Mouse (Mus musculus) stomach, postnatal 0 days (tissue): Measurements from ENCODE around the gene Paip2b. TPM values are rescaled to one million over a fixed set of nuclear protein-coding genes. Genes with fewer than 3 reads are reported as not detected.
A peak's percentile ranks its signal among the peaks of the same experiment; 100 is the strongest.
"Not testable (repeated sequence)": the region's sequence is repeated elsewhere in the genome, so short reads cannot be mapped to it uniquely, and the experiment has no call there.

Experiments used
- ATAC-seq: fragments of 200-750 bp; cut with Nextera tagmentation; 2 replicates; pipeline ENCODE4 v1.8.0; 2017; ENCODE audit not compliant: low FRiP score, low TSS enrichment
- DNase-seq: peaks from one replicate; pipeline ENCODE4 v3.0.0-alpha.2; 2016; ENCODE audit warnings: low spot score
- H3K27ac ChIP-seq: fragments of 300-500 bp; sonication (generic); replicated peaks from 2 replicates; pipeline ENCODE4 v1.5.1; 2014; ENCODE audit warnings: mild to moderate bottlenecking, control low read depth
- H3K27me3 ChIP-seq: fragments of 300-500 bp; sonication (generic); 2 replicates; pipeline ENCODE4 v1.6.1; 2014; ENCODE audit warnings: low read length; ENCODE audit not compliant: control insufficient read depth, insufficient read depth
- H3K36me3 ChIP-seq: fragments of 300-500 bp; sonication (generic); 2 replicates; pipeline ENCODE4 v1.6.1; 2014; ENCODE audit warnings: low read length, mixed read lengths; ENCODE audit not compliant: control insufficient read depth, insufficient read depth
- H3K4me1 ChIP-seq: fragments of 300-500 bp; sonication (generic); replicated peaks from 2 replicates; pipeline ENCODE4 v1.6.1; 2014; ENCODE audit warnings: antibody characterized with exemption; ENCODE audit not compliant: control insufficient read depth, insufficient read depth
- H3K4me2 ChIP-seq: fragments of 300-500 bp; sonication (generic); replicated peaks from 2 replicates; pipeline ENCODE4 v1.6.1; 2014; ENCODE audit warnings: low read depth, mild to moderate bottlenecking, control low read depth, moderate library complexity
- H3K4me3 ChIP-seq: fragments of 300-500 bp; sonication (generic); 2 replicates; pipeline ENCODE4 v1.5.1; 2014; ENCODE audit warnings: low read depth, low read length, control low read depth
- H3K9ac ChIP-seq: fragments of 300-500 bp; sonication (generic); 2 replicates; pipeline ENCODE4 v1.6.1; 2014; ENCODE audit warnings: mild to moderate bottlenecking, low read length, control low read depth, mixed read lengths
- H3K9me3 ChIP-seq: fragments of 300-500 bp; sonication (generic); 2 replicates; pipeline ENCODE4 v1.6.1; 2016; ENCODE audit warnings: low read length; ENCODE audit not compliant: control insufficient read depth
- CTCF ChIP-seq: IDR thresholded peaks from 2 replicates; pipeline ENCODE4 v1.5.1; 2016; ENCODE audit warnings: antibody characterized with exemption, low read depth, mild to moderate bottlenecking, moderate library complexity
- EP300 ChIP-seq: optimal IDR thresholded peaks from 2 replicates; pipeline ENCODE3; 2016; ENCODE audit warnings: antibody characterized with exemption
- WGBS: fragments of 180-500 bp; shearing (Covaris S2); extraction: QIAGEN DNeasy Blood & Tissue Kit; methylation state at CpG from one replicate; pipeline ENCODE4 v1.1.7; 2014; 5-methylcytosine and 5-hydroxymethylcytosine counted together
- polyA plus RNA-seq: library from polyadenylated mRNA; unstranded; fragments of >200 nt; fragmentation: Nextera tagmentation; extraction: Ambion mirVana; gene quantifications from 2 replicates; pipeline ENCODE4 v1.2.1, GENCODE M21; 2015

Gene Paip2b
- polyA plus RNA-seq, 1 experiment from 2014 or later, result 9.1 TPM

GRCm38 (mm10) chr6:83795492-83795900, 36.0 kb downstream of the Paip2b start:
- no peaks in the 10 kb centered on the region for H3K9me3 ChIP-seq
- peak overlapping the region; percentile 75 for H3K9ac ChIP-seq
- 3% methylated on average over 13 of the region's 13 CpGs for WGBS
- 0 out of 2 replicates have a peak, but pooled peaks cover 4% of the 10 kb centered on the region for H3K4me1 ChIP-seq
- peaks cover 7% of the 10 kb centered on the region; the same call in 1 of the 2 replicates for H3K36me3 ChIP-seq
- TF ChIP-seq CTCF (no peak), EP300 (no peak)
- ATAC-seq (peak; percentile 28), DNase-seq (peak; percentile 67)
- peak overlapping the region; percentile 84 for H3K4me2 ChIP-seq
- H3K27me3 ChIP-seq, result no peaks in the 10 kb centered on the region
- peak overlapping the region; percentile 96 for H3K27ac ChIP-seq
- peak overlapping the region; percentile 80 for H3K4me3 ChIP-seq

- ATAC-seq, result peak; percentile 95
- Histone ChIP-seq H3K36me3 (peaks cover 6% of the 10 kb centered on the region; the same call in 1 of the 2 replicates), H3K9ac (peak within 1 kb of the TSS; percentile 75), H3K4me1 (0 out of 2 replicates have a peak, but pooled peaks cover 4% of the 10 kb centered on the region), H3K4me2 (peak within 1 kb of the TSS; percentile 84), H3K9me3 (no peaks in the 10 kb centered on the region), H3K27ac (peak within 1 kb of the TSS; percentile 96), H3K4me3 (peak within 1 kb of the TSS; percentile 80), H3K27me3 (no peaks in the 10 kb centered on the region)
- TF ChIP-seq EP300 (no peak), CTCF (no peak; the same call in 1 of the 2 replicates)
- DNase-seq, result peak; percentile 96
- under 1% methylated on average over 40 of the region's 43 CpGs for WGBS
Observed at GRCm38 (mm10) chr6:83794760-83795296, 36.7 kb downstream of the Paip2b start, which contains the start of gene Nagk. TSS of gene Nagk (plus strand) at chr6:83794982.

- DNase-seq (no peak), ATAC-seq (no peak)
- H3K9me3 ChIP-seq, result no peaks in the 10 kb centered on the region
- H3K4me3 ChIP-seq, result no peak overlapping the region
- H3K27ac ChIP-seq, result no peak overlapping the region
- 0 out of 2 replicates have a peak, but pooled peaks cover 4% of the 10 kb centered on the region for H3K4me1 ChIP-seq
- no peaks in the 10 kb centered on the region for H3K36me3 ChIP-seq
- no peak overlapping the region for H3K4me2 ChIP-seq
- 53% methylated on average over 4 of the region's 4 CpGs for WGBS
- H3K9ac ChIP-seq, result no peak overlapping the region
- H3K27me3 ChIP-seq, result no peaks in the 10 kb centered on the region
- no peak for TF ChIP-seq CTCF
- no peak for TF ChIP-seq EP300
Observed at GRCm38 (mm10) chr6:83791251-83791890, 40.2 kb downstream of the Paip2b start.

- not testable (repeated sequence) for H3K9me3 ChIP-seq, H3K9ac ChIP-seq, ATAC-seq, H3K4me1 ChIP-seq, H3K27me3 ChIP-seq, H3K27ac ChIP-seq, H3K36me3 ChIP-seq, H3K4me2 ChIP-seq, DNase-seq, H3K4me3 ChIP-seq
- WGBS, result 77% methylated on average over 5 of the region's 5 CpGs
Observed at GRCm38 (mm10) chr6:83790533-83790932, 41.0 kb downstream of the Paip2b start.

- H3K4me3 ChIP-seq, result no peak overlapping the region
- no peak overlapping the region for H3K4me2 ChIP-seq
- H3K27me3 ChIP-seq, result no peaks in the 10 kb centered on the region
- no peak for DNase-seq
- TF ChIP-seq EP300 (no peak), CTCF (no peak)
- ATAC-seq, result no peak
- 73% methylated on average over 7 of the region's 7 CpGs for WGBS
- no peak overlapping the region for H3K27ac ChIP-seq
- no peaks in the 10 kb centered on the region for H3K4me1 ChIP-seq
- no peaks in the 10 kb centered on the region for H3K36me3 ChIP-seq
- no peaks in the 10 kb centered on the region for H3K9me3 ChIP-seq
- H3K9ac ChIP-seq, result no peak overlapping the region
Observed at GRCm38 (mm10) chr6:83788554-83788953, 43.0 kb downstream of the Paip2b start.

- DNase-seq (no peak), ATAC-seq (no peak)
- Histone ChIP-seq H3K4me2 (no peak overlapping the region), H3K4me1 (no peaks in the 10 kb centered on the region), H3K4me3 (no peak overlapping the region), H3K27me3 (no peaks in the 10 kb centered on the region), H3K9me3 (no peaks in the 10 kb centered on the region), H3K36me3 (no peaks in the 10 kb centered on the region), H3K9ac (no peak overlapping the region), H3K27ac (no peak overlapping the region)
- TF ChIP-seq CTCF, result no peak
- no peak for TF ChIP-seq EP300
- WGBS, result 76% methylated on average over 3 of the region's 3 CpGs
Observed at GRCm38 (mm10) chr6:83786426-83786825, 45.1 kb downstream of the Paip2b start.
